Mouse (Mus musculus) kidney, adult 18-20 months (tissue): ENCODE results near the gene Vasp.

Experiments used
- DNase-seq: peaks from one replicate; pipeline ENCODE4 v3.0.0; 2021

Gene Vasp

GRCm38 (mm10) chr7:19231849-19232248, 39.8 kb downstream of the Vasp start:
- DNase-seq = peak; percentile 35

- DNase-seq = no peak
Observed at GRCm38 (mm10) chr7:19230899-19231298, 40.7 kb downstream of the Vasp start.

GRCm38 (mm10) chr7:19230041-19230580, 41.5 kb downstream of the Vasp start:
- peak; percentile 62 for DNase-seq

- DNase-seq = no peak
Observed at GRCm38 (mm10) chr7:19229404-19229803, 42.2 kb downstream of the Vasp start.

GRCm38 (mm10) chr7:19228793-19229148, 42.8 kb downstream of the Vasp start:
- DNase-seq = no peak

GRCm38 (mm10) chr7:19227883-19228792, 43.5 kb downstream of the Vasp start, which contains the start of gene Opa3:
TSS of gene Opa3 (plus strand) at chr7:19228334.
- DNase-seq = peak; percentile 99

GRCm38 (mm10) chr7:19226817-19227797, 44.5 kb downstream of the Vasp start:
- DNase-seq = peak; percentile 29

- DNase-seq = no peak
Observed at GRCm38 (mm10) chr7:19224933-19225332, 46.7 kb downstream of the Vasp start.

- DNase-seq = no peak
Observed at GRCm38 (mm10) chr7:19222875-19223274, 48.7 kb downstream of the Vasp start.

GRCm38 (mm10) chr7:19222189-19222588, 49.4 kb downstream of the Vasp start:
- no peak for DNase-seq

GRCm38 (mm10) chr7:19220061-19220460, 51.6 kb downstream of the Vasp start:
- no peak for DNase-seq

GRCm38 (mm10) chr7:19217944-19218343, 53.7 kb downstream of the Vasp start:
- DNase-seq = no peak

GRCm38 (mm10) chr7:19217492-19217891, 54.1 kb downstream of the Vasp start:
- DNase-seq = no peak

- DNase-seq = no peak
Observed at GRCm38 (mm10) chr7:19214940-19215339, 56.7 kb downstream of the Vasp start.

GRCm38 (mm10) chr7:19214369-19214768, 57.2 kb downstream of the Vasp start:
- no peak for DNase-seq

GRCm38 (mm10) chr7:19213385-19213784, 58.2 kb downstream of the Vasp start:
- no peak for DNase-seq

- DNase-seq = peak; percentile 37
Observed at GRCm38 (mm10) chr7:19211996-19212755, 59.4 kb downstream of the Vasp start, which contains the start of gene Gpr4. TSS of gene Gpr4 (plus strand) at chr7:19212538.

- DNase-seq = no peak
Observed at GRCm38 (mm10) chr7:19211041-19211675, 60.5 kb downstream of the Vasp start.

GRCm38 (mm10) chr7:19210010-19210409, 61.6 kb downstream of the Vasp start:
- DNase-seq = no peak

GRCm38 (mm10) chr7:19209494-19209893, 62.1 kb downstream of the Vasp start:
- no peak for DNase-seq

- DNase-seq = peak; percentile 49
Observed at GRCm38 (mm10) chr7:19208944-19209472, 62.6 kb downstream of the Vasp start.
